Mouse (Mus musculus): ENCODE results near the gene Pgs1. TPM values are rescaled to one million over a fixed set of nuclear protein-coding genes. Genes with fewer than 3 reads are reported as not detected.
A peak's percentile ranks its signal among the peaks of the same experiment; 100 is the strongest.

Pgs1 gene
- total RNA-seq (2022) = 10 to 100 TPM; 16.4 to 20.6 (median 19.2) TPM

GRCm38 (mm10) chr11:117986126-117987031 is at the start of gene Pgs1:
Pgs1 (plus strand) TSS chr11:117986292.
- DNase-seq (ENCODE audit: low spot score) = peak; percentile 89

GRCm38 (mm10) chr11:117939004-117939730 is 46.9 kb upstream of the Pgs1 start:
- no peak for DNase-seq (ENCODE audit: low spot score)

GRCm38 (mm10) chr11:117939741-117940285 is 46.3 kb upstream of the Pgs1 start:
- peak; percentile 80 for DNase-seq (ENCODE audit: low spot score)

GRCm38 (mm10) chr11:117940881-117941280 is 45.2 kb upstream of the Pgs1 start:
- DNase-seq (ENCODE audit: low spot score) = no peak

GRCm38 (mm10) chr11:117941325-117941834 is 44.7 kb upstream of the Pgs1 start:
- DNase-seq (ENCODE audit: low spot score) = no peak

GRCm38 (mm10) chr11:117941848-117942247 is 44.2 kb upstream of the Pgs1 start:
- no peak for DNase-seq (ENCODE audit: low spot score)

- DNase-seq (ENCODE audit: low spot score) = peak; percentile 55
Measured at GRCm38 (mm10) chr11:117946195-117946979, 39.7 kb upstream of the Pgs1 start.

GRCm38 (mm10) chr11:117946996-117947419 is 39.1 kb upstream of the Pgs1 start:
- DNase-seq (ENCODE audit: low spot score) = no peak

- peak; percentile 87 for DNase-seq (ENCODE audit: low spot score)
Measured at GRCm38 (mm10) chr11:117949392-117950091, 36.5 kb upstream of the Pgs1 start.

- no peak for DNase-seq (ENCODE audit: low spot score)
Measured at GRCm38 (mm10) chr11:117951391-117951790, 34.7 kb upstream of the Pgs1 start.

- no peak for DNase-seq (ENCODE audit: low spot score)
Measured at GRCm38 (mm10) chr11:117952174-117952933, 33.7 kb upstream of the Pgs1 start.

- DNase-seq (ENCODE audit: low spot score) = no peak
Measured at GRCm38 (mm10) chr11:117954094-117954493, 32.0 kb upstream of the Pgs1 start.

GRCm38 (mm10) chr11:117954819-117955218 is 31.3 kb upstream of the Pgs1 start:
- DNase-seq (ENCODE audit: low spot score) = no peak

- DNase-seq (ENCODE audit: low spot score) = no peak
Measured at GRCm38 (mm10) chr11:117955621-117956020, 30.5 kb upstream of the Pgs1 start.

GRCm38 (mm10) chr11:117958197-117958596 is 27.9 kb upstream of the Pgs1 start:
- DNase-seq (ENCODE audit: low spot score) = no peak

GRCm38 (mm10) chr11:117959166-117959565 is 26.9 kb upstream of the Pgs1 start:
- no peak for DNase-seq (ENCODE audit: low spot score)

GRCm38 (mm10) chr11:117959741-117960381 is 26.2 kb upstream of the Pgs1 start:
- no peak for DNase-seq (ENCODE audit: low spot score)

GRCm38 (mm10) chr11:117960601-117961000 is 25.5 kb upstream of the Pgs1 start:
- DNase-seq (ENCODE audit: low spot score) = no peak
